Mouse (Mus musculus): ENCODE measurements around the gene Rad50. TPM values are rescaled to one million over a fixed set of nuclear protein-coding genes. Genes with fewer than 3 reads are reported as not detected.

Rad50 gene
- polyA plus RNA-seq, 1 experiment, result 5.0 TPM

DNA sequence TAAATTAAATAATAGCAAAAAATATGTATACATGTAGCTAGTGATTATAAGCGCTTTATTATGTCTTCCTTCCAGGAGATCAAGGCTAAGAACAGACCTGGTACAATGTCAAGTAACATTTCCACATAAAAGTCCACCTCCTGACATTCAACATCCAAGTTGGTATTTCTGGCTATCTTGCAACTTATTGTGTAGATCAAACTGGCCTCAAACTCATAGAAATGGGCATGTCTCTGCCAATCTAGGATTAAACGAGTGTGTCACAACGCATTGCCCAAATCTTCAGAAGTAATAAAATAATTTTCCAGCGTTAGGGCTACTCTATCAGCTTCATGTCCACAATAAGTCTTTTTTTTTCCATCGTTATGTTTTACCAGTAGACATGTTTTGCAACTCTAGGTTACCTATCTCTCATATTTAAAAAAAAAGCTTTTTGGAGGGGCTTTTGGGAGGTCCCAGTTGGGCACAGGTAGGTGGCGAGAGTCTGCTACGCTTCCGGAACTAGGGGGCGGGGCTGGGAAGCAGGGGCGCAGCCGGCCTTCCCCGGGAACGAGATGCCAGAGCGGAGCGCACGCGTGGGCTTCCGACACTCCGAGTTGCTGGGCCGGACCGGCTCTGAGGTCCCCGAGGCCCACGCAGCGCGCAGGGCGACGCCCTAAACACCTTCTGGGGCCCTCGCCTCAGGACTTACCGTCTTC is 734 bp downstream of the Rad50 start:
- peak; percentile 14 for DNase-seq (ENCODE audit: low read depth, low spot score)
- 3% methylated on average over 29 of the region's 29 CpGs for WGBS

DNA sequence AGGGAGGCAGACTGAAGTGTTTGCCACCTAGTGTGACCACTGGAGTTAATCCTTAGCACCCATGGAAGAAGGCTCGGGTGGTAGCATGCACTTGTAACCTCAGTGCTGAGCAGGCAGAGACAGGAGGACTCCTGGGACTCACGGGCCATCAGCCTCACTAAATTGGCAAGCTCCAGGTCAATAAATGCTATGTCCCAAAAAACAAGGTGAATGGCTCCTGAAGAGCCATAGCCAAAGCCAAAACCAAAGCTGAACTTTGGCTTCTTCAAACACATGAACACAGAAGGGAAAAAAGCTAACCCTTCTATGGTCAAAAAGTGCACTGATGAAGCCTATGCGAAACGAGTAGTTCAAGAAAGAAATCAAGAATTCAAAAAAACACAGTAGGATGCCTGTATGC is 7.8 kb downstream of the Rad50 start:
- no peak for DNase-seq (ENCODE audit: low read depth, low spot score)
- 85% methylated on average over 4 of the region's 4 CpGs for WGBS

DNA sequence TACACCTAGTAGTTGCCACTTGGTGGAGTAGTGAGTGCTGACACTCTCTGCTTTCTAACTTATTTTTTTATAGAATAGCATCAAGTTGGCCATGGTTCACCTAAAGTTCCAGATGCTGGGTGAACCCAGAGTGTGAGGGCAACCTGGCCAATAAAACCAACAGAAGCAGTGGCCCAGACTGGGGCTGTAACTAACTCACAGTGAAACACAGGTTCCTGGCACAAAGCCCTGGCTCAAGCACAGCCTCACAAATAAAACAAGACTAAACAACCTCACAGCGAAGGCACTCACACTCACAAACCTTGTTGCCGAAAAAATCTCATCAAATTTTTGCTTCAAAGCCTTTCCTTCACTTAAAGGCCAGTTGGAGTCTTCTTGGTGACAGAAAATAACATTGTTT is 8.6 kb downstream of the Rad50 start:
- DNase-seq (ENCODE audit: low read depth, low spot score), result no peak
- WGBS, result 49% methylated on average over 2 of the region's 2 CpGs

DNA sequence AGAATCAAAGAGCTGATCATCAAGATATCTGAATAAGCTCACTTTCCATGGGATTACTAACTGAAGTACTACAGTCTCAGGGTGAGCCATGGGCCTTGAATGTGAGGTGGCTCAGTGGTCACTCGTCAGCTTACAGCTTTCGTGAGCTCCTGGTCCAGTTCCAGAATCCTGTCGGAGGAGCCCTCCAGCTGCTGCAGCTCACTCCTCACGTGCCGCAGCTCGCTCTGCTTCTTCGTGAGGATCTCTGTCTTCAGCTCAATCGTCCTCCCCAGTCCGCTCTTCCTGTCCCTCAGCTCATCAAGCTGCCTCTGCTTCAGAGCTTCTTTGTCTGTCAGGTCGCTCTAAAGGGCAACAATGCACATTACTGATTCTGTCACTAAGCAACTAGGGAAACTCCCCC is 15.1 kb downstream of the Rad50 start:
- DNase-seq (ENCODE audit: low read depth, low spot score), result no peak
- 83% methylated on average over 10 of the region's 10 CpGs for WGBS

DNA sequence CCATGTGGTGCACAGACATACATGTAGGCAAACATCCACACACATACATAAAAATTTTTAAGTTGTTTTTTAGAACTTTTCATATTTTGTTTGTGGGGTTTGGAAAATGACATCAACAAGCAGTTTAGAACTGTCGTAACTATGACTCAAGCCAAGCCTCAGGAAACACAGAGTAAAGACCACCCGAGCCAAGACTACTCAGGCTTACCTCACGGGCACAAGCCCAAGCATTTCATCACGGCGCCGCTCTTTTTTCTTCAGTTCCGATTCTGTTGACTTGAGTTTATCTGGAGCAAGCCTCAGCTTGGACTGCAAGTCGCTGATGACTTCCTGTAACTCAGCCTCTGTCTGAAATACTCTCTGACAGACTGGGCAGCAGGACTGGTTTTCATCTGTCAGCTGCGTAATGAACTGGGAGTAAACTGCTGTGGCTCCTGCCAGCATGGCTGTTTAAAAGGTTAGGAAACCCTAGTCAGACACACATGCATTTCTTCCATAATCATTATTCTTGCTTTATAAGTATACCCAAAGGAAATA is 24.1 kb downstream of the Rad50 start:
- no peak for DNase-seq (ENCODE audit: low read depth, low spot score)
- 86% methylated on average over 9 of the region's 9 CpGs for WGBS

DNA sequence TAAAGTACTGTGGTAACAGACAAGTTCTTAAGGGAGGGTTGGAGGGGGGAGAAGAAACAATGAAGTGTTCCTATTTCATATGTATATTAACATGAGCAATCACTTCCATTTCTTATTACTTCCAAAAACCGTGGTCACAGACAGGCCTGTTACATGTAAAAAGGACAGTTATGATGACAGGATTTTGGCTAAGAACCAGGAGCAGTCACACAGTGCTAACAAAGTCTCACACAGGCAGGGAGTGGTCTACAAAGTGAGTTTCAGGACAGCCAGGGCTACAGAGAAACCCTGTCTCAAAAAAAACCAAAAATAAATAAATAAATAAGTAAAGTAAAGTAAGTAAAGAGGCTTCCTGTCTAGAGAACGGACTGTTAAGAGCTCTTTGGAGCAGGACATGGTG is 24.9 kb downstream of the Rad50 start:
- WGBS, result 78% methylated on average over 2 of the region's 2 CpGs
- DNase-seq (ENCODE audit: low read depth, low spot score), result no peak

DNA sequence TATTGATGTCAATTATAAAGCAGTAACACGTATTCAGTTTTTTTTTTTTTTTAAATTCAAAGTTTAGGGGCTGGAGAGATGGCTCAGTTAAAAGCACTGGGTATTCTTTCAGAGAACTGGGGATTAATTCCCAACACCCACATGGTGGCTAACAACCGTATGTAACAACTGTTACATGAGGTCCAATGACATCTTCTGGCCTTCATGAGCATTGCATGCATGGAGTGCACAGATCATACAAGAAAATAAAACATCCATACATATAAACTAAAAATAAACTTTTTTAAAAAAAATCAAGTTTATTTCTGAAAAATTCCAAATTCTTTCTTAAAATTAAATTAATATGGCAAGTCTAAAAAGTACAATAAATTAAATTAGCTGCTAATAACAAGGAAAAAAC is 25.4 kb downstream of the Rad50 start:
- WGBS, result 97% methylated on average over 2 of the region's 2 CpGs
- no peak for DNase-seq (ENCODE audit: low read depth, low spot score)

DNA sequence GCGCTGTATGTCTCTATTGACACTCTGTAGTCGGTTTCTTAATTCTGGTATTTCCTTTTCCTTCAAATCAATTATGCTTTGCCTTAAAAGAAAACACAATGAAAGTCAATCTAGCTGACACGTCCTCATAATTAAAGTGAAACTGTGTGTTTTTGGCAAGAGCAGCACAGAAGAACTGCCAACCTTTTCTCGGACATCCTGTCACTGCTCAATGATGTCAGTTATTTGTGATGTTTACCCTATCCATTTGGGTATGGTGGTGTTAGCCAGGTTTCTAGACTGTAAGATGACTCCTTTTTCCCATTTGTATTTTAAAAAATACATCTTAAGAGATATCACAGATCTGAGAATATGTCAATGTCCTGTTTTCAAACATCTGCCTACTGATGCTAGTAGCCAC is 27.0 kb downstream of the Rad50 start:
- 78% methylated on average over 4 of the region's 4 CpGs for WGBS
- no peak for DNase-seq (ENCODE audit: low read depth, low spot score)

DNA sequence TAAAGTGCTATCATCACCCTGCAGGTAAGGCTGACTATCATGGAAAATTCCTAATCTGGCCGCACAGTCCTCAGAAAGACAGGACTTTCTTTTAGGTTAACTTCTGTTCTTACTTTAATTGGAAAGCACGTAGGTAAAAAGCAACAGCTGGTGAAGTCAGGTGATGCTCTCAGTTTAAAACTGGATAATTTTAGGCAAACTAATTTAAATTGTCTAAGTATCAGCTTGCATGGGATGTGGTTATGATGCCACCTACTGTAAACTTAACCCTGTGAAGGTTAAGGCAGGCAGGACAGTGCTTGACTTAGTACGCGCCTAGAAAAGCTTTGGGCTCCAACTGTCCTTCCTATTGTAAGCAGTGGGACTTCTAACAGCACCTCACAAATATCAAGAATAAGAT is 35.7 kb downstream of the Rad50 start:
- DNase-seq (ENCODE audit: low read depth, low spot score), result no peak
- 95% methylated on average over 4 of the region's 4 CpGs for WGBS

DNA sequence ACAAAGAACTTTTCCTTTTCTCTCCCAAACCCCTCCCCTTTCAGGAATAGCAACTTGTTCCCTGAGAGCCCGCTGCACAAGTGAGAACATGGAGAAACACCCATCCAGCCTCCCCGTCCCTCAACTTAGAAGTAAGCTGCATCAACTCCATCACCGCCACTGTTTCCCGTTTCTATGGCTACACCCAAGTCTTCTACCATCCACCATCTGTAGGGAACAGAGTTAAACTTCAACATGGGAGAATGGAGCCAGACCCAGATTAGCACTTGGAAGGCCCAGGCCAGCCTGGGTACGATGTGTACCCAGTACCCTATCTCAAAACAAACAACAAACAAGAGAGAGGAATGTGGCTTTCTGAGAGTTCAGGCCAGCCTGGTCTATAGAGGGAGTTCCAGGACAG is 43.0 kb downstream of the Rad50 start:
- WGBS, result 81% methylated on average over 5 of the region's 5 CpGs
- DNase-seq (ENCODE audit: low read depth, low spot score), result no peak

DNA sequence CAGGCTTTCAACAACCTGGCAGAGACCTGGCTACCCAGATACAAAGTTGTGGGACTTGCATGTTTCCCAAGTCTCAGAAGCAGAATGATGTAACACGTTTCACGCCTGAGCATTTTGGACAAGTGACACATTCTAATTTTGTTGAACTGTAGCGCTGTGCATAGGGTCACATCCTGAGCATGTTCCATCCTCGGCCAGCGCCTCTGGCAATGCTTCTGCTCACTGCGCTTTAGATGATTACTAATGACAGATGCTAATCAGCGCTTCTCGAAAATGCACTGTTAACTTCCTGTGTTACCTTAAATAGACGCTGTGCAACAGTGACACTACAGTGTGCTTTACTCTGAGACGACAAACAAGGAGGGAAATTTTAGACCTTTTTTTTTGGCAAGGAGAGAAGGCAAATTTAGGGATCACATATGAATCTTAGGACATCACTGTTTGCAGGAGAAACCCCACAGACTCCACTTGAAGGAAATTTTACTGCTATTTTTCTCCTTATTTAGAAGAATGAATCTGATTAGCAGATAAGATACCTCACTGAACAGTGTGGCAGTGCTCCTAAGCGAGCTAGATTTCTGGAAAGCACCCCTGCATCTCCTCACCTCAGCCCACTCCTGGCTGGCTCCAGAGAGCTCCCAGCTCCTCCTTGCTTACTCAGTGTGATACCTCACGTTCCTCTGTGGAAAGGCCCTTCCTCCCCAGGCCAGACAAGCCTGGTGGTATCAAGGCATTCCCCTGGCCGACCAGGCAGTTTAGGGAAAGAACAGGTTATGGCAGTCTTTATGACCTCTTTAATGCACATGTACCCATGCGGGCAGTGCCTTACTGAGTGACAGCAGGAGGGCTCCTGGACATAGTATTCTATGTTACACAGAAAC is 44.1 kb downstream of the Rad50 start:
- WGBS, result 75% methylated on average over 14 of the region's 14 CpGs
- no peak for DNase-seq (ENCODE audit: low read depth, low spot score)

DNA sequence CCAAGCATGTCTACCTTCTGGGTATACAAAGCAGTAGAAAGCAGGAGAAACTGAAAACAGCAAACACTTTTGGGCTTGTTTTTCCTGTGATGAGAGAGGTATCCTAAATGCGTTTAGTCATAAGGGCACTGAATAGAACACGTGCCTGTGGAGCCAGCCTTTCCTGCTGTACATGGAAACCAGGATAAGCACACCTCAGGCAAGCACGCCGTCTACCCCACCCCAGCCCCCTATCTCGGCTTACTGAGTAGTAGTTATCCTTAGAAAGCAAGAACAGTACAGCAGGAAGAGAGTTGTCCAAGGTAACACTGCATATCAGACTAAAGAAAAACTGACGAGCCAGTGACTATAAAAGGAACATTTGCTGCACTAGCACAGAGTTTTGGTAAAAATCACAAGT is 49.3 kb downstream of the Rad50 start:
- WGBS, result 91% methylated on average over 6 of the region's 6 CpGs
- no peak for DNase-seq (ENCODE audit: low read depth, low spot score)

DNA sequence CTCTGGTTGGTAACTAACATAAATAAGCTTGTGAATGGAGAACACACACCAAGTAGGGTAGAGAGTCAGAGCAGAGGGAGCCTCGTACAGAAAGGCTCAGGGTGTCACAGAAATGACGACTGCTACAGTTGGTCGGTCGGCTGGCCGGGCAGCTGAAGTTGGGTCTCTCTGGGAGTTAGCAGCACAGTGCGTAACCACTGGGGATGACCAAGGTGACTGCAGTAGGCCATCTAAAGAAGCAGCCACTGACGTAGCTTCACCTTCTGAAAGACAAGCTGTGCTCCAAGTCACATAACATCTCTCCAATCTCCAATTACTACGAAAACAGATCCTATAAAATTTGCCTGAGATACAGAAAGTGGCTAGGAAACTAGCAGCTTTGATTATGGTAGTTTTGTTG is 49.7 kb downstream of the Rad50 start:
- 91% methylated on average over 8 of the region's 8 CpGs for WGBS
- DNase-seq (ENCODE audit: low read depth, low spot score), result no peak

DNA sequence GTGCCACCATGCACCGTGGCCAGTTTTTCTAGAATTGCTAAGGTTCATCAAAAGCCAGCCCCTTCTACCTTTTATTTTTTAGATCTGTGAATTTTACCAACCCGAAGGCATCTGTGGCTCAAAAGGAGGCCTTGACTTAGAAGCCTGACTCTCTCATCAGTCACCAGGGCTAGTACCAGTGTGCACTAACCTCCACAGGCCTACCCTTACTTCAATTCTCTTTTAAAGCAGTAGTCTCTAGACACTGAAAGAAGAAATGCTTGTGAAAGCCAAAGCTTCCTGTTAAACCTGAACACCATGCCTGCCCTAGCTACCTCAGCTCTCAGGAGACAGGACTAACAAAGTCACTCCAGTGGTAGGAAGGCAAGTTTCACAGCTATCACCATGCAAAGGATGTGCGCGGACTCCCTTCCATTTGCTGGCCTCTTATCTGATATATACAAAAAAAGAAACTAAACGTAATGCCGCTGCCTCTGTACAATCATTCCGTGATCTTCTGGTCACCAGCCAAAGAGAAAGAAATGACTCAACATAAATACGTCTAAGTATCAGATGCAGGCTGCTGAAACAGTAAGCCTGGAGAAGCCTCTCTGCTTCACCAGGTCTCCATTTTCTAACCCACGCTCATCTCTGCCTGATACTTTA is 50.4 kb downstream of the Rad50 start:
- WGBS, result 78% methylated on average over 9 of the region's 9 CpGs
- no peak for DNase-seq (ENCODE audit: low read depth, low spot score)

DNA sequence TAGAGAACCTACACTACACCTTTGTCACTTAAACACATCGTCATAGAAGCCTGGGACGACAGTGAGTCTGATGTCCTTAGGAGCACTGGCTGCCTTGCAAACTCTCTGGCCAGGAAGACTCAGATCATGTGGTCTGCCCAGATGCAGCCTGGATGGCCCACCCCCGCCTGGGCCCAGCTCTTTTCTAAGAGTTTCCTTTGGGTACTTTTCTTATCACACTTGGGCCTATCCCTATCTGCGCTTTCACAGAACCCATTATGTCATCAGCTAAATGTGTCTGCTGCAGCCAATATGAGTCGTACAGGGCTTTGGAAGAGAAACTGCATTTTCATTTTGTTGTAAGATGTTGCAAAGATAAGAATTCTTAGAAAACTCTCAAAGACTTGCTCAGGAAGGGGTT is 52.1 kb downstream of the Rad50 start:
- WGBS, result 87% methylated on average over 5 of the region's 5 CpGs
- DNase-seq (ENCODE audit: low read depth, low spot score), result no peak

DNA sequence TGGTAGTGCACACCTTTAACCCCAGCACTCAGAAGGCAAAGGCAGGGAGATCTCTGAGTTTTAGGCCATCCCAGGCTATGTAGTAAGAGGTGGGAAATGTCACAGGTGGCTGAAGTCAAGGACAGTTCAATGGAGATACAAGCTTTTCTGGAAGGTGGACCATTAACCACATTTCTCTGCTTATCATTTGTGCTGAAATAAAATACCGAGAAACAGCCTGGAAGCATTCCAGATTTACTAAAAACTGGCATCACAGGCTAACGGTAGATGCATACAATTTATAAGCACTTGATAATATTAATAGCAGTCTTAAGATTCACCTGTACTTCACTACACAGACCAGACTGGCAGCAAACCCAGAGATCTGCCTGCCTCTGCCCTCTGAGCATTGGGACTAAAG is 54.7 kb downstream of the Rad50 start:
- 83% methylated on average over 2 of the region's 2 CpGs for WGBS
- no peak for DNase-seq (ENCODE audit: low read depth, low spot score)

DNA sequence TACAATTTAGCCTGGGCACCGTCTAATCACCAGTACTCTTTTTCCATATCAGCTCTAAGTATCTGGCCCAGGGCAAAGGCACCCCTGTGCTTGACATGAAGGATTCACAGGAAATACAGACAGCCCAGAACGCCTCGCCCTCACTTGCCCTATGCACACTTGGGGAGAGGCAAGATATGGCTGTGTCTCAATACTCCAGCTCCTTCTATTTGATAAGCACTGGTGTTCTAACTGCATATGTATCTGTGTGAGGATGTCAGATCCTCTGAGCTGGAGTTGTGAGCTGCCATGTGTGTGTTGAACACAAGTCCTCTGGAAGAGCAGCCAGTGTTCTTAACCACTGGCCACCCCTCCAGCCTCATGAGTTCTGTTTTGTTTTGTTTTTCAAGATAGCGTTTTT is 55.7 kb downstream of the Rad50 start:
- no peak for DNase-seq (ENCODE audit: low read depth, low spot score)
- WGBS, result 93% methylated on average over 4 of the region's 4 CpGs

DNA sequence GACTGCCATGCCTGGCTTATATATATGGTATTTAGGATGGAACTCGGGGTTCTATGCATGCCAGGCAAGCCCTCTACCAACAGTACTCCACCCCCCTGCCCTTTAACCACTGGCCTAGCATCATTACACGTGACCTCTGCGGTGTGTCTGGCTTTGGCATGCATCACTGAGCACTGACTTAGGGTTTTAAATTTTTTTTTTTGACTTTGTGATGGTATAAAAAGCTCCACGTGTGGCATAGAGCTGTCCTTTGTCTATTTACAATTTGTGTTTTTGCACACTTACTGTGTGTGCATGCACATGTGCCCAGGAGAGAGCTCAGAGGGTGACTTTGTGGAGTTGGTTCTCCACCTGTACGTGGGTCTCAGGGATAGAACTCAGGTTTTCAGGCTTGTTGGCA is 63.1 kb downstream of the Rad50 start:
- 68% methylated on average over 5 of the region's 5 CpGs for WGBS
- no peak for DNase-seq (ENCODE audit: low read depth, low spot score)

DNA sequence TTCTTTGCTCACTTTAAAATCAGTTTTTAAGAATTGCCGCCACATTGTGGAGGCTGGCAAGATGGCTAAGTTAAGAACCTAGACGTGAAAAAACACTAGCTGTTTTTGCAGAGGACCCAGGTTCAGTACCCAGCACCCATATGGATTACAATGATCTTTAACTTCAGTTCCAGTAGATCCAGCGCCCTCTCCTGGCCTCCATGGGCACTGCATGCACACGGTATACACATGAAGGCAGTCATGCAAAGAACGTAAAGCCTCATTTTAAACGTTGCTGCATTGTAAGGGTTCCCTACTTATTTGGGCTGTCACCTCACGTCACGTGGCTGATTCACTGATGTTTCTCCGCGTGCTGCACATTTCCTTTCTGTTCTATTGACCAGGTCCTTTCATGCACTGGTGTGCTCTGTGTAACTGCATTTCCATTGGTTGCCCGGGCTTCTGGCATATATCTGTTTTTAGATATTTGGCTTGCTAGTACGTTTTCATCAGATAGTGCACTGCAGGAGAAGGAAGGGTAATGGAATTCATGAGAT is 64.3 kb downstream of the Rad50 start:
- WGBS, result 81% methylated on average over 12 of the region's 12 CpGs
- no peak for DNase-seq (ENCODE audit: low read depth, low spot score)

DNA sequence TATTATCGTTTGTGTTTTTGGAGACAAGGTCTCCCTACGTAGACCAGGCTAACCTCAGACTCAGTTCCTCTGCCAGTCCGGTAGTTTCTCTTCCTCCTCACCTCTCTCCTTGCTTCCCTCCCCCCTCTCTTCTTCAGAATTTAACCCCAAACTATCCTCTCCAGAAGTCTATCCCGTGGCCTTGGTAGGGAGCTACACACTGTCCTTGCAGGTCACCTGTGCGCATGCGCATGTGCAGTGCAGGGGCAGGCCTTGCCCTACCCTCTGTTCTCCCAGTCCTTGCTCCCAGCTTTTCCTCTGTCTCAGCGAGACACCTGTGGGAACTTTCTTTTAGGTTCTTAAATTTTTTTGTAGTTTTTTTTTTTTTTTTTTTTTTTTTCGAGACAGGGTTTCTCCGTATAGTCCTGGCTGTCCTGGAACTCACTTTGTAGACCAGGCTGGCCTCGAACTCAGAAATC is 69.3 kb downstream of the Rad50 start:
- 72% methylated on average over 10 of the region's 10 CpGs for WGBS
- no peak for DNase-seq (ENCODE audit: low read depth, low spot score)
